Mouse (Mus musculus) heart, embryonic 13.5 days (tissue): ENCODE measurements around the gene Cops4. TPM values are rescaled to one million over a fixed set of nuclear protein-coding genes. Genes with fewer than 3 reads are reported as not detected.

Source experiments
- ATAC-seq: fragments of 200-750 bp; cut with Nextera tagmentation; 2 replicates; pipeline ENCODE4 v1.8.0; 2017; ENCODE audit warnings: moderate TSS enrichment; ENCODE audit not compliant: insufficient number of reproducible peaks, low FRiP score, low TSS enrichment; ENCODE audit errors: extremely low read depth
- H3K27ac ChIP-seq: fragments of 300-500 bp; sonication (generic); replicated peaks from 2 replicates; pipeline ENCODE4 v1.5.1; 2015; ENCODE audit warnings: moderate library complexity, mild to moderate bottlenecking, inconsistent platforms
- H3K27me3 ChIP-seq: fragments of 300-500 bp; sonication (generic); replicated peaks from 2 replicates; pipeline ENCODE4 v1.6.1; 2015; ENCODE audit warnings: mild to moderate bottlenecking, inconsistent platforms
- H3K36me3 ChIP-seq: fragments of 300-500 bp; sonication (generic); 2 replicates; pipeline ENCODE4 v1.6.1; 2015; ENCODE audit warnings: mild to moderate bottlenecking, inconsistent platforms
- H3K4me1 ChIP-seq: fragments of 300-500 bp; sonication (generic); 2 replicates; pipeline ENCODE4 v1.6.1; 2015; ENCODE audit warnings: inconsistent platforms
- H3K4me2 ChIP-seq: fragments of 300-500 bp; sonication (generic); 2 replicates; pipeline ENCODE4 v1.6.1; 2015; ENCODE audit warnings: inconsistent platforms, mild to moderate bottlenecking, moderate library complexity
- H3K4me3 ChIP-seq: fragments of 300-500 bp; sonication (generic); 2 replicates; pipeline ENCODE4 v1.5.1; 2015; ENCODE audit warnings: moderate library complexity, mild to moderate bottlenecking, inconsistent platforms
- H3K9ac ChIP-seq: fragments of 300-500 bp; sonication (generic); 2 replicates; pipeline ENCODE4 v1.6.1; 2015; ENCODE audit warnings: inconsistent platforms, mild to moderate bottlenecking, moderate library complexity
- H3K9me3 ChIP-seq: fragments of 300-500 bp; sonication (generic); 2 replicates; pipeline ENCODE4 v1.6.1; 2016; ENCODE audit warnings: inconsistent platforms
- WGBS: fragments of 180-500 bp; shearing (Covaris S2); methylation state at CpG from one replicate; pipeline ENCODE4 v1.1.7; 2015; ENCODE audit warnings: mixed read lengths; 5-methylcytosine and 5-hydroxymethylcytosine counted together
- polyA plus RNA-seq: library from polyadenylated mRNA; unstranded; fragments of >200 nt; fragmentation: Nextera tagmentation; extraction: Ambion mirVana; gene quantifications from 2 replicates; pipeline ENCODE4 v1.2.1, GENCODE M21; 2015

Cops4 gene
- polyA plus RNA-seq: 146 and 162 TPM in 2 replicates

DNA sequence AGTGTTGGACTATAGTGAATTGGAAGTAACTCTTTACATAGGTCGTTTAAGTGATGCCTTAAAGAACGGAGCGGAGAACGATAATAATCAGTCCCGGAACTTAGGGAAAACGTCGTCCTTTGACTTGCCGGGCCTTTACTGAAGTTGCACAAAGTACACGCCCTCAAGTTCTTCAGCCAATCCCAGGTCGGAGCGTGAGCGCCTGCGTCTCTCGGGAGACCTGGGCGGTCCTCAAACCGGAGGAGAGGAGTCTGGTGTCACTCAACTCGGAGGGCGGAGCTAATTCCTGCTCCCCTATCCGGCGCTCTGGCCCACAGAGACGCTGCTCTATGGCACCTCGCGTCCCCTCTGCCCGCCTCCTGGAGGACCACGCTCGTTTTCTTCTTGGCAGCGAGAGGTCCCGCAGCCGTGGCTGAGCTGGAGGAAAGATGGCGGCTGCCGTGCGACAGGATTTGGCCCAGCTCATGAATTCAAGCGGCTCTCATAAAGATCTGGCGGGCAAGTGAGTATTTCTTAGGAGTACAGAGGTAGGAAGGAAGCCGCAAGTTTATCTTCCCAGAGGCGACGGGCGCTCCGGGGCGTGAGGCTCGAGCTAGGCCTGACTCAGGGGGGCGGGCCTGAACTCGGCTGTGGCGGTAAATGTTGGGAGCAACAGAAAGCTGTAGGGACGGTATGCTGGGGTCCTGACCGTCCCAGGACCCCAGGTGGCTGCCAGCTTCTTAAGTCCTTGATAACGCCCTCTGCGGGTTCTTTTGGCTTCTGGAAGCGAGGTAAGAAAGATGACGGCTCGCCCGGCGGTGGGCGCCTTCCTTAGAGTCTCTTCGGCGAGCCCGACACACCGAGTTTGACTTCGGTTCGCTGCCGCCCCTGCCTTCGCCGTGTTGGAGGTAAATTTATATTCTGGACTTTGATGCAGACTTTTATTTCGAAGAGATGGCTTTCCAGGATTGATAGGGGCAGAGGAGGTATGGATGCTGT, at the start of gene Cops4:
Gene Cops4 (plus strand): TSS at position 261 of the 978 bp plus-strand sequence.
- peak within 1 kb of the TSS; percentile 94 for H3K4me3 ChIP-seq
- peaks cover 25% of the 10 kb centered on the region for H3K27me3 ChIP-seq
- H3K9ac ChIP-seq: peak within 1 kb of the TSS; percentile 94
- ATAC-seq: peak; percentile 99
- H3K4me2 ChIP-seq: peak within 1 kb of the TSS; percentile 93
- H3K36me3 ChIP-seq: peaks cover 6% of the 10 kb centered on the region; the same call in 1 of the 2 replicates
- WGBS: under 1% methylated on average over 64 of the region's 64 CpGs
- H3K27ac ChIP-seq: peak within 1 kb of the TSS; percentile 84
- H3K9me3 ChIP-seq: no peaks in the 10 kb centered on the region
- peaks cover 27% of the 10 kb centered on the region for H3K4me1 ChIP-seq

DNA sequence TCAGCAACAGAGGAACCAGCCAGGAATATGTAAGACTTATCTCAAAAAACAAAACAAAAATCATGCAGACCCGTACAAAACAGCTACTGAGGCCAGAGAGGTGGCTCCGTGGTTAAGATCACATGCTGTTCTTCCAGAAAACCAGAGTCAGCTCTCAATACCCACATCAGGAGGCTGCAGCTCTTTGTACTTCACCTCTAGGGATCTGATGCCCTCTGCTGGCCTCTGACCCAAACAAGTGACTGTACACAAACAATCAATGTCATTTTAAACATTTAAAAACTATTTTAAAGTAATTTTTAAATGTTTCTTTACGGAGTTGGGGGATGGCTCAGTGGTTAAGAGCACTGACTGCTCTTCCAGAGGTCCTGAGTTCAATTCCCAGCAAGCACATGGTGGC, 41.8 kb upstream of the Cops4 start:
- H3K4me1 ChIP-seq: no peaks in the 10 kb centered on the region
- ATAC-seq: no peak
- no peak overlapping the region for H3K4me2 ChIP-seq
- no peak overlapping the region for H3K27ac ChIP-seq
- WGBS: 79% methylated on average over 3 of the region's 3 CpGs
- no peaks in the 10 kb centered on the region for H3K27me3 ChIP-seq
- no peaks in the 10 kb centered on the region for H3K9me3 ChIP-seq
- no peak overlapping the region for H3K9ac ChIP-seq
- no peak overlapping the region for H3K4me3 ChIP-seq
- peaks cover 60% of the 10 kb centered on the region for H3K36me3 ChIP-seq

DNA sequence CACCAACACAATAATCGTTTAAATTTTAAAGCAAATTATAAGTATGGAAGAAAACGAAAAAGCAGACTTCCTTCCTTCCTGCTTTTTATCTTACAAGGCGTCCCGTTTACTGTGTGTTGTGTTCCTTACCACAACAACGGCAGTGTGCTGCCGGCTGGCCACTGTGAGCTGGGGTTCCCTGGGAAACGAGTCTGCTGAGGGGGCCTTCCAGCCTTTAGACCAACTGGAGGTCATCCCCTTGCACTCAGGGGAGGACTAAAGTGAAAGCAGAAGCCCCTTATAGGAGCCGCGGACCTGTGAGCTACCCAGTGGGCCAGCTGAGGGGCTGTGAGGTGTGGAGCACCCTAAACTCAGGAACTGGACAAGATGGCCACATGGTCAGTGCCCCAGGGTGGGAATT, 40.5 kb upstream of the Cops4 start:
- Histone ChIP-seq H3K27me3 (no peaks in the 10 kb centered on the region), H3K9ac (no peak overlapping the region), H3K4me2 (no peak overlapping the region), H3K27ac (no peak overlapping the region), H3K4me1 (no peaks in the 10 kb centered on the region), H3K36me3 (peaks cover 51% of the 10 kb centered on the region), H3K4me3 (no peak overlapping the region), H3K9me3 (no peaks in the 10 kb centered on the region)
- WGBS: 81% methylated on average over 9 of the region's 9 CpGs
- ATAC-seq: no peak

DNA sequence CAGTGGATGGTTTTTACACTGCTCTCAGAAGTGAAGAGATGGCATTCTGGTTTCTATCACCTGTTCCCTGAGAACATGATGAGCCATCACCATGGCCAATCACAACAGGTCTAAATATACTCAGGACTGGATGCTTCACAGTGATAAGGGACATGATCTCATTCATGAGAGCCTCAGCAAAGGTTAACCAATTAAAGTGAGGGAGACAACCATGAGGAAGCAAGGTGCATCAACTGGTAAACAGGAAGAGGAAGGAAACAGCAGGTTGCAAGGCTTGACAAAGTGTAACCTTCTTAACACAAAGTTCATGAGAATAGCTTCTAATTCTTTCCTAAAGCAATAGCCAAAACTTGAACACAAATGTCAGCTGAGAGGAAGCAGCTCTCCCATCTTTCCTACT, 34.5 kb upstream of the Cops4 start:
- Histone ChIP-seq H3K9me3 (no peaks in the 10 kb centered on the region), H3K4me2 (no peak overlapping the region), H3K9ac (no peak overlapping the region), H3K36me3 (peaks cover 33% of the 10 kb centered on the region), H3K27ac (no peak overlapping the region), H3K4me3 (no peak overlapping the region), H3K4me1 (no peaks in the 10 kb centered on the region), H3K27me3 (no peaks in the 10 kb centered on the region)
- ATAC-seq: no peak

DNA sequence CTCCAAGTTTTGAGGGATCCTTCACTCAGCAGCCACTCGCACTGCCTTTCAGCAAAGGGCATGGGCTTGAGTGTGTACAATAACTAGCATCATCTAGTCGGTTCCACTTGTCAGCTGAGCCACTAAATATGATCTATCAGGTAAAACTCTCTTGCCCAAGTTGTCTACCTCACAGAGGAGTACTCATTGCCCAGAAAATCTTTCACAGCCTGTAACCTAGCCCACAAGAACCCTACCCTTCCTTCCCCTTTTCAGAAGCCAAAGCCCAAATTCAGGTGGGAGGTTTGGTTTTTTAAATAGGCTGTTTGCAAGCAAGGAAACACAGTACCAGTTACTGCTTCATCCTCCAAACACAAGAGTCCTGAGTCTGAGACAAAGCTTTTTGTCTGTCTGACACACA, 31.0 kb upstream of the Cops4 start:
- H3K9ac ChIP-seq: no peak overlapping the region
- peaks cover 26% of the 10 kb centered on the region for H3K4me1 ChIP-seq
- H3K36me3 ChIP-seq: peaks cover 18% of the 10 kb centered on the region
- H3K27me3 ChIP-seq: no peaks in the 10 kb centered on the region
- no peak overlapping the region for H3K4me3 ChIP-seq
- no peak overlapping the region for H3K27ac ChIP-seq
- 89% methylated on average over 2 of the region's 2 CpGs for WGBS
- H3K9me3 ChIP-seq: no peaks in the 10 kb centered on the region
- ATAC-seq: no peak
- no peak overlapping the region for H3K4me2 ChIP-seq

DNA sequence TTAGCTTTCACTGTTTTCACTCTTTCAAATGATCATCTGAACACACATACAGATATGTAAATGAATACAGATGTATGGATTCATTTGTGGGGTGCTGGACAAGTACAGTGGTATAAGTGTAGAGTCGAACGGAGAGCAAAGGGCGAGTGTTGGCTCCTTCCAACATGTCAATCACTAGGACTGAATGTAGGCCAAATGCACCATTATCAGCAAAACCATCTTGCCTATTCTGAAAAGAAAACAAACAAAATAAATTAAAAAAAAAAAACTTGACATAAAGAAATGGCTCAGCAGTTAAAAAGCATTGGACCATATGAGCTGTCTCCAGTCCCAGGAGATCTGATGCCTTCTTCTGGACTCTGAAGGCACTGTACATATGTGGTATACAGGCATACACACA, 29.9 kb upstream of the Cops4 start:
- Histone ChIP-seq H3K9me3 (no peaks in the 10 kb centered on the region), H3K4me3 (no peak overlapping the region), H3K9ac (no peak overlapping the region), H3K36me3 (peaks cover 19% of the 10 kb centered on the region), H3K4me1 (peaks cover 26% of the 10 kb centered on the region), H3K27ac (no peak overlapping the region), H3K4me2 (no peak overlapping the region), H3K27me3 (no peaks in the 10 kb centered on the region)
- WGBS: 87% methylated on average over 3 of the region's 3 CpGs
- no peak for ATAC-seq

DNA sequence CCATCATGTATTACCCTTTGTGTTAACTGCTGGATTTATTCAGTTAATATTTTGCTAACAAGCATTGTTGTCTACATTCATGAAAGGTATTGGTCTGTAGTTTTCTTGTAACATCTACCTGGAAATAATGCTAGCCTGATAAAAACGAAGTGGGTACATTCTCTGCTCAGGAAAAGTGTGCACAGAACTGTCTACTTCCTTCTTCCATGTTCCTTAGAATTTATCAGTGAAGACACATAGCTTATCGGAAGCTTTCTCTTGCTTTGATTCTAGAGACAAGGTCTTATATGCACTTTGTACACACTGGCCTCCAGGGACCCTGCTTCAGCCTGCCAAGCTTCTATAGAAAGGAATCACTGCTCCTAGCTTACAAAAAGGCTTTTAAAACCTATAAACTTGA, 28.8 kb upstream of the Cops4 start:
- no peak overlapping the region for H3K4me3 ChIP-seq
- no peak overlapping the region for H3K9ac ChIP-seq
- H3K36me3 ChIP-seq: peaks cover 11% of the 10 kb centered on the region
- H3K4me2 ChIP-seq: no peak overlapping the region
- H3K27ac ChIP-seq: no peak overlapping the region
- ATAC-seq: no peak
- H3K27me3 ChIP-seq: no peaks in the 10 kb centered on the region
- H3K4me1 ChIP-seq: peaks cover 26% of the 10 kb centered on the region
- 67% methylated on average over 2 of the region's 2 CpGs for WGBS
- H3K9me3 ChIP-seq: no peaks in the 10 kb centered on the region

DNA sequence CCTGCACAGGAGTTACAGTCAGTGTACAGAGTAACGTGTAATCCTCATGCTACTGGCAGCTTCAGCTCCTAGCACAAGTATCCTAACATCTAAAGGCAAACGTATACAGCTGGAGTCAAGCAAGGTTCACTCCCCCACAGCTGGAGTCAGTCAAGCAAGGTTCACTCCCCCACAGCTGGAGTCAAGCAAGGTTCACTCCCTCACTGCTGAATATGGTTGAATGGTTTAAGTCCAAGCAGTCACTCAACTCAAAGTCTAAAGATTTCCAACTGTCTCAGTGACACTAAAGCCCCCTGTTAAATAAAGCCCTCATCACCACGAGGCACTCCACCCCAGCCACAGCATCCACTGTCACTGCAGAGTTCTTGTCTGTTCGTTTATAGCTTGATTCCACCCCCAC, 26.4 kb upstream of the Cops4 start:
- no peaks in the 10 kb centered on the region for H3K27me3 ChIP-seq
- no peak overlapping the region for H3K4me3 ChIP-seq
- 0 out of 2 replicates have a peak, but pooled peaks cover 3% of the 10 kb centered on the region for H3K36me3 ChIP-seq
- peaks cover 31% of the 10 kb centered on the region for H3K4me1 ChIP-seq
- no peak overlapping the region for H3K27ac ChIP-seq
- ATAC-seq: no peak
- H3K9ac ChIP-seq: no peak overlapping the region
- no peak overlapping the region for H3K4me2 ChIP-seq
- H3K9me3 ChIP-seq: no peaks in the 10 kb centered on the region
- 46% methylated on average over 4 of the region's 4 CpGs for WGBS

DNA sequence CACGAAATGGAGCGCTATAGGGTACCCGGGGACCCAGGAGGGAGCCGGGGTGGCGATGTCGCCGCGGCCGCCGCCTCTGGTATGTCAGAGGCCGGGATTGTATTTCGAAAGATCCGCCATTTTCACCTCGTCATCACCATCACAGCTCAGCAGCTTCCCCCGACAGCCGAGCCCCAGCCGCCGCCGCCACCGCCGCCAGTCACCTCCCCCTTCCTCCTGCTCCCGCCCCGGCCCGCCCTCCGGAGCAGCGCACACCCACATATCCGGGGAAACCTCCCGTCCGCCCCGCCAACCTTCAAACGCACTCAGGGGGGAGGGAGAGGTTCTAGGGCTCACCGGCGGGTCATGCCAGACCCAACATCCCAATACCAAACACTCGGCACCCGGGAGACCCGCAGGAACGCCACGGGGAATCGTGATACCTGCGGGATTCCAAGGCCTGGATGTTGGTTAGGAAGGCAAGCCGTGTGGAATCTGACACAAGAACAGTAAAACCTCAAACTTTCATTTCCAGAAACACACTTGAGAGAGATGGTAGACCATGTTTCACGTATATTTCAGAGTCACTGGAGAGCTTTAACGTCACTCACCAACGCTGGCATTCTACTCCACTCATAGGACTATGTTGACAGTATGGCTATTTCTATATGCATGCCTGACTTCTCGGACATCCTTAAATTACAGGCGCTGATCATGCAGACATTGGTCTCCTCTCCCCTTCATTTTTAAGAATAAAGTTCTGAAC, 19.5 kb upstream of the Cops4 start:
- ATAC-seq: peak; percentile 58
- Histone ChIP-seq H3K9ac (peak overlapping the region; percentile 90), H3K9me3 (no peaks in the 10 kb centered on the region), H3K4me2 (peak overlapping the region; percentile 89), H3K36me3 (no peaks in the 10 kb centered on the region), H3K27ac (peak overlapping the region; percentile 83), H3K4me3 (peak overlapping the region; percentile 90), H3K27me3 (no peaks in the 10 kb centered on the region), H3K4me1 (peaks cover 27% of the 10 kb centered on the region)
- WGBS: under 1% methylated on average over 46 of the region's 46 CpGs

DNA sequence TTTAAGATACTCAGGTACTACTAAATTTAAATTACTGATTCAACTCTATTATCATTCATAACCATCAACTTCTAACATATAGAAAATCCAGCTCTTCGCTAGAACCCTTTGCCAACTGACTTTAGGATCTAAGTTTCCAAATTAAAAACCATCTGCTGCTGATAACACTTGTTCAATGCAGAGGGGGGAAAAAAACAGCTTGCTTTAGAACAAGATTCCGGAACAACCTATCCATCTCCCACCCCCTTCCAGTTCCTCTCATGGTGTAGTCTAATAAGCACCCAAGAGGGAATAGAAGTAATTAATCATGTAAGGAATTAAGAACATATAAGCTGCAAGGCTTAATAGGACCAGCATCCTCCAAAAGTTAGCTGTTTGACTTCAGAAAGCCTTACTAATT, 18.9 kb upstream of the Cops4 start:
- Histone ChIP-seq H3K4me3 (peak overlapping the region; percentile 90), H3K36me3 (no peaks in the 10 kb centered on the region), H3K9me3 (no peaks in the 10 kb centered on the region), H3K4me1 (peaks cover 27% of the 10 kb centered on the region), H3K27ac (peak overlapping the region; percentile 83), H3K27me3 (no peaks in the 10 kb centered on the region; the same call in 1 of the 2 replicates), H3K9ac (peak overlapping the region; percentile 90), H3K4me2 (peak overlapping the region; percentile 89)
- ATAC-seq: no peak
- 24% methylated on average over 2 of the region's 2 CpGs for WGBS

DNA sequence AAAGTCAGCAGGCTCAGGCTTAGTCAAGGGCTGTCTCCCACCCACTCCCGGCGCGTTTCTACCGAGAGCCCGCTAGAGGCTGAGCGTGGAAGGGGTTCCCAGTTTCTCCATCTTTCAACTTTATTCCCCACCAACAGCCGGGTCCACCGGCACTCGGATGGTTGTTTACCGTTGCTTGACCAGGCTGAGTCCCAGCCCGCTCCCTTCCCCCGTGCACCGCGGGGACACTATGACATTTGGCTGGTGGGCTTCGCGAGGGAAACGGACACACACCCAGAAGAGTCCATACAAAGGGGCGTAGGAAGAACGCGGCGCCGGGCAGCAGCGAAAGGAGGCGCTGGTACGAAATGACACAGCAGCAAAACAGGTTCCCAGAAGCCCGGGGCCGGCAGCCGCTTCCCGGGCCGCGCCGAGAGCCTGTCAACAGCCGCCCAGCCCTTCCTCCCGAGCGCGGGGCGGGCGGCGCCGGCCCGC, 18.2 kb upstream of the Cops4 start:
- under 1% methylated on average over 38 of the region's 41 CpGs for WGBS
- H3K27me3 ChIP-seq: no peaks in the 10 kb centered on the region; the same call in 1 of the 2 replicates
- H3K9me3 ChIP-seq: no peaks in the 10 kb centered on the region
- H3K4me1 ChIP-seq: peaks cover 25% of the 10 kb centered on the region
- peak overlapping the region; percentile 90 for H3K4me3 ChIP-seq
- H3K9ac ChIP-seq: peak overlapping the region; percentile 90
- no peaks in the 10 kb centered on the region for H3K36me3 ChIP-seq
- peak; percentile 21; the same call in 1 of the 2 replicates for ATAC-seq
- peak overlapping the region; percentile 83 for H3K27ac ChIP-seq
- H3K4me2 ChIP-seq: peak overlapping the region; percentile 89
